15 mouse cellular contexts compared by ENCODE assay signal in the genomic region with DNA sequence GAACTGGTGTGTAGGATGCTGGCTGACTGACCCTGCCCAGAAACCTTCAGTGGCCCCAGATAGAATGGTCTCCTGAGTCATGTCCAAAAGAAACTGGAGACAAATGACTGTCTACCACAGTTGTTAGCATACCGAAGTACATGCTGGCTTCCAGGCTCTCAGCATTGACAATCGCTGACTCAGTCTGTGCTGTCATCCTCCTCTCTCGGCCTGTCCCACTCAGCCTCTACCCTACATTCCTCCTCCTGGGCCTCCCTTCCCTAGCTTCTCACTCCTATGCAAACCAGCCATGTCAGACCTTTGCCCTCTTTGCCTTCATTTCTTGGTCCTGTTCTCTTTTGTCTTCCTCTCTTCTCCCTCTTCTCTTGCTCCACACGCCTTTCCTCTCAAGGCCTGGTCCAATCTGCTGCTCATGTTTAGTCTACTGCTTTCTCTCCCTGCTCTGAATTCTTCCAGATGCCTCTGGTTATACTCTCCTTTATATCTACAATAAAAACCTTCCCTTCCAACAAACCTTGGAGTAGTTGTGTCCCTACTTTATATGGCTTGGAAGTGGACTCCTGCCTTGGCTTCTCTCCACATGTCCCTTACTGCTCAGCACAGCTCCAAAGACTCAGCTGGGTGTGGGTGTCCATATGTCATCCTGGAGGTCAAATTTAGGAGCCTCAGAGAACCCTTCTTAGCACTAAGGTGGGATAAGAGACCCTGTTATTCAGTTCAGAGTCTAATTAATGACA.
A peak's percentile ranks its signal among the peaks of the same experiment; 100 is the strongest.
DNase-seq lines count a peak whose midpoint lies in the region; ATAC-seq and TF ChIP-seq lines count a peak whose summit lies in the region.
"Had no signal": no experiment of that assay in that cellular context is flagged by ENCODE, and none has a peak within 500 bp of the region (broad histone marks: within the 10 kb centered on the region; RNA-seq: fewer than 3 reads in every experiment).

No protein-coding gene starts in this region.

- ATAC-seq in hindbrain, embryonic 15.5 days (ENCODE audit: low FRiP score, low read depth) = no peak
- peak; percentile 48 for ATAC-seq in stomach, embryonic 15.5 days (ENCODE audit: insufficient read depth, low FRiP score, low read depth)

- no peaks in the 10 kb centered on the region for H3K36me3 ChIP-seq in hindbrain, embryonic 15.5 days
- H3K36me3 ChIP-seq in stomach, embryonic 15.5 days = no peaks in the 10 kb centered on the region
- H3K36me3 ChIP-seq: liver, embryonic 15.5 days; neural tube, embryonic 12.5 days had no signal

- H3K9me3 ChIP-seq in hindbrain, embryonic 15.5 days = no peaks in the 10 kb centered on the region
- H3K9me3 ChIP-seq in stomach, embryonic 15.5 days = no peaks in the 10 kb centered on the region
- H3K9me3 ChIP-seq: liver, embryonic 15.5 days; neural tube, embryonic 12.5 days had no signal

- H3K4me1 ChIP-seq in cerebellum, adult 2 months (ENCODE audit: control insufficient read depth, insufficient read depth, low read length) = peaks cover 19% of the 10 kb centered on the region
- H3K4me1 ChIP-seq in hindbrain, embryonic 15.5 days (replicated peaks) = peaks cover 36% of the 10 kb centered on the region
- peaks cover 10% of the 10 kb centered on the region; the same call in 1 of the 2 replicates for H3K4me1 ChIP-seq in stomach, embryonic 15.5 days
- H3K4me1 ChIP-seq: liver, embryonic 15.5 days had no signal

- no peak for TF ChIP-seq CTCF in cerebellum, adult 2 months (IDR thresholded peaks at IDR 0.05; ENCODE audit: borderline replicate concordance, insufficient read depth, low read depth, low read length)
- TF ChIP-seq CTCF in left cerebral cortex, adult 2 months (IDR thresholded peaks at IDR 0.05) = no peak

- no peak overlapping the region for H3K4me3 ChIP-seq in cerebellum, adult 2 months (replicated peaks; ENCODE audit: insufficient read depth, low read depth, low read length)
- no peak overlapping the region for H3K4me3 ChIP-seq in left cerebral cortex, adult 2 months
- no peak overlapping the region for H3K4me3 ChIP-seq in hindbrain, embryonic 15.5 days
- no peak overlapping the region for H3K4me3 ChIP-seq in stomach, embryonic 15.5 days (replicated peaks)
- H3K4me3 ChIP-seq: liver, embryonic 15.5 days; neural tube, embryonic 12.5 days had no signal

- peak; percentile 18 for DNase-seq in cerebellum, adult 9-10 months
- no peak for DNase-seq in cerebellum, adult 2 months
- no peak for DNase-seq in left cerebral cortex, adult 2 months (ENCODE audit: extremely low spot score in 1 of 2, low spot score in 2 of 2)
- no peak for DNase-seq in left cerebral cortex, adult 11 months (ENCODE audit: low spot score)
- no peak for DNase-seq in left cerebral cortex, adult 8-10 months (ENCODE audit: low spot score in 2 of 2)
- DNase-seq in kidney, postnatal 36 days = no peak
- DNase-seq: B cell, adult 2 months; cerebellum, adult 11 months; embryo, embryonic 11 days; kidney, adult 9 months had no signal

- no peak for TF ChIP-seq POLR2A in cerebellum, adult 2 months (IDR thresholded peaks at IDR 0.05; ENCODE audit: borderline replicate concordance, insufficient read depth, low read length)

- no peak overlapping the region for H3K27ac ChIP-seq in cerebellum, adult 2 months (ENCODE audit: insufficient read depth, low read length)
- peak overlapping the region; percentile 64 for H3K27ac ChIP-seq in left cerebral cortex, adult 2 months
- H3K27ac ChIP-seq in hindbrain, embryonic 15.5 days (replicated peaks) = peak overlapping the region; percentile 72; the same call in 1 of the 2 replicates
- H3K27ac ChIP-seq in stomach, embryonic 15.5 days = peak overlapping the region; percentile 78
- H3K27ac ChIP-seq: liver, embryonic 15.5 days; macrophage; neural tube, embryonic 12.5 days had no signal

- whole genome bisulfite sequencing in cerebellum, adult 2 months = 88% methylated on average over 4 of the region's 4 CpGs
- 87% methylated on average over 4 of the region's 4 CpGs for WGBS in hindbrain, embryonic 15.5 days
- WGBS in stomach, embryonic 15.5 days = 78% methylated on average over 4 of the region's 4 CpGs

- no peaks in the 10 kb centered on the region for H3K27me3 ChIP-seq in cerebellum, adult 2 months (ENCODE audit: control insufficient read depth, insufficient read depth, low read length)
- H3K27me3 ChIP-seq in hindbrain, embryonic 15.5 days = no peaks in the 10 kb centered on the region
- H3K27me3 ChIP-seq in stomach, embryonic 15.5 days (replicated peaks) = no peaks in the 10 kb centered on the region
- H3K27me3 ChIP-seq: liver, embryonic 15.5 days; neural tube, embryonic 12.5 days had no signal

- no peak overlapping the region for H3K9ac ChIP-seq in hindbrain, embryonic 15.5 days
- H3K9ac ChIP-seq in stomach, embryonic 15.5 days = no peak overlapping the region
- H3K9ac ChIP-seq: liver, embryonic 15.5 days; neural tube, embryonic 12.5 days had no signal

- intact Hi-C loops in left cerebral cortex, adult 2 months (cut with DNase I) = no loop called here

- no peak overlapping the region for H3K4me2 ChIP-seq in hindbrain, embryonic 15.5 days
- H3K4me2 ChIP-seq in stomach, embryonic 15.5 days = no peak overlapping the region
- H3K4me2 ChIP-seq: liver, embryonic 15.5 days had no signal
